Mouse (Mus musculus): ENCODE measurements at regions not wholly inside any gene's neighbourhood (a gene's known extent, or its start where the extent isn't known, plus 50 kb on each side); places are given as distances from the start of the nearest gene placed in this dataset.
A peak's percentile ranks its signal among the peaks of the same experiment; 100 is the strongest.

- ATAC-seq (replicated peaks; ENCODE audit: insufficient number of reproducible peaks, low FRiP score, low TSS enrichment, low read depth) (no peak), DNase-seq (ENCODE audit: low spot score) (no peak)
- Histone ChIP-seq H3K9ac (replicated peaks; ENCODE audit: low read length) (no peak overlapping the region), H3K4me2 (ENCODE audit: low read depth, low read length) (no peak overlapping the region), H3K4me1 (ENCODE audit: control insufficient read depth, insufficient read depth, low read length) (no peaks in the 10 kb centered on the region), H3K27me3 (ENCODE audit: control insufficient read depth, insufficient read depth, low read length) (no peaks in the 10 kb centered on the region), H3K36me3 (replicated peaks; ENCODE audit: control insufficient read depth, insufficient read depth, low read depth, low read length) (no peaks in the 10 kb centered on the region), H3K27ac (replicated peaks; ENCODE audit: low read depth, low read length) (no peak overlapping the region), H3K9me3 (replicated peaks; ENCODE audit: control insufficient read depth, low read length) (no peaks in the 10 kb centered on the region), H3K4me3 (ENCODE audit: low read depth, low read length) (no peak overlapping the region)
- WGBS: 73% methylated on average over 3 of the region's 3 CpGs
These were observed 451.9 kb downstream of the Ate1 start for GRCm38 (mm10) chr7:130068316-130068715.

- H3K4me3 ChIP-seq (ENCODE audit: low read depth, low read length): no peak overlapping the region; the same call in 1 of the 2 replicates
- H3K4me2 ChIP-seq (ENCODE audit: low read depth, low read length): peak overlapping the region; percentile 34; the same call in 1 of the 2 replicates
- H3K36me3 ChIP-seq (replicated peaks; ENCODE audit: control insufficient read depth, insufficient read depth, low read depth, low read length): no peaks in the 10 kb centered on the region
- WGBS: 45% methylated on average over 11 of the region's 11 CpGs
- H3K4me1 ChIP-seq (ENCODE audit: control insufficient read depth, insufficient read depth, low read length): peaks cover 6% of the 10 kb centered on the region; the same call in 1 of the 2 replicates
- ATAC-seq (replicated peaks; ENCODE audit: insufficient number of reproducible peaks, low FRiP score, low TSS enrichment, low read depth): no peak
- no peaks in the 10 kb centered on the region for H3K27me3 ChIP-seq (ENCODE audit: control insufficient read depth, insufficient read depth, low read length)
- H3K9me3 ChIP-seq (replicated peaks; ENCODE audit: control insufficient read depth, low read length): no peaks in the 10 kb centered on the region
- no peak overlapping the region for H3K9ac ChIP-seq (replicated peaks; ENCODE audit: low read length)
- no peak for DNase-seq (ENCODE audit: low spot score)
- peak overlapping the region; percentile 7 for H3K27ac ChIP-seq (replicated peaks; ENCODE audit: low read depth, low read length)
These were observed 446.8 kb downstream of the Ate1 start for GRCm38 (mm10) chr7:130073388-130073787.

GRCm38 (mm10) chr7:130073890-130074819, 446.0 kb downstream of the Ate1 start:
- H3K9me3 ChIP-seq (replicated peaks; ENCODE audit: control insufficient read depth, low read length): no peaks in the 10 kb centered on the region
- peaks cover 6% of the 10 kb centered on the region; the same call in 1 of the 2 replicates for H3K4me1 ChIP-seq (ENCODE audit: control insufficient read depth, insufficient read depth, low read length)
- H3K27me3 ChIP-seq (ENCODE audit: control insufficient read depth, insufficient read depth, low read length): no peaks in the 10 kb centered on the region
- H3K36me3 ChIP-seq (replicated peaks; ENCODE audit: control insufficient read depth, insufficient read depth, low read depth, low read length): no peaks in the 10 kb centered on the region
- 10% methylated on average over 27 of the region's 27 CpGs for WGBS
- H3K4me3 ChIP-seq (ENCODE audit: low read depth, low read length): peak overlapping the region; percentile 9; the same call in 1 of the 2 replicates
- peak overlapping the region; percentile 34 for H3K4me2 ChIP-seq (ENCODE audit: low read depth, low read length)
- peak overlapping the region; percentile 66; the same call in 1 of the 2 replicates for H3K27ac ChIP-seq (replicated peaks; ENCODE audit: low read depth, low read length)
- ATAC-seq (replicated peaks; ENCODE audit: insufficient number of reproducible peaks, low FRiP score, low TSS enrichment, low read depth) (peak; percentile 44; the same call in 1 of the 2 replicates), DNase-seq (ENCODE audit: low spot score) (peak; percentile 87)
- H3K9ac ChIP-seq (replicated peaks; ENCODE audit: low read length): peak overlapping the region; percentile 35; the same call in 1 of the 2 replicates

GRCm38 (mm10) chr7:130082662-130083061, 437.5 kb downstream of the Ate1 start:
- Histone ChIP-seq H3K9ac (replicated peaks; ENCODE audit: low read length) (no peak overlapping the region), H3K27ac (replicated peaks; ENCODE audit: low read depth, low read length) (no peak overlapping the region), H3K27me3 (ENCODE audit: control insufficient read depth, insufficient read depth, low read length) (no peaks in the 10 kb centered on the region), H3K36me3 (replicated peaks; ENCODE audit: control insufficient read depth, insufficient read depth, low read depth, low read length) (no peaks in the 10 kb centered on the region), H3K9me3 (replicated peaks; ENCODE audit: control insufficient read depth, low read length) (no peaks in the 10 kb centered on the region), H3K4me1 (ENCODE audit: control insufficient read depth, insufficient read depth, low read length) (0 out of 2 replicates have a peak, but pooled peaks cover 2% of the 10 kb centered on the region), H3K4me2 (ENCODE audit: low read depth, low read length) (no peak overlapping the region), H3K4me3 (ENCODE audit: low read depth, low read length) (no peak overlapping the region)
- DNase-seq (ENCODE audit: low spot score) (peak; percentile 51), ATAC-seq (replicated peaks; ENCODE audit: insufficient number of reproducible peaks, low FRiP score, low TSS enrichment, low read depth) (no peak)
- 79% methylated on average over 4 of the region's 4 CpGs for WGBS

- DNase-seq (ENCODE audit: low spot score): no peak
- Histone ChIP-seq H3K9me3 (replicated peaks; ENCODE audit: control insufficient read depth, low read length) (no peaks in the 10 kb centered on the region), H3K27ac (replicated peaks; ENCODE audit: low read depth, low read length) (no peak overlapping the region), H3K4me1 (ENCODE audit: control insufficient read depth, insufficient read depth, low read length) (0 out of 2 replicates have a peak, but pooled peaks cover 2% of the 10 kb centered on the region), H3K4me3 (ENCODE audit: low read depth, low read length) (no peak overlapping the region), H3K27me3 (ENCODE audit: control insufficient read depth, insufficient read depth, low read length) (no peaks in the 10 kb centered on the region), H3K4me2 (ENCODE audit: low read depth, low read length) (no peak overlapping the region), H3K9ac (replicated peaks; ENCODE audit: low read length) (no peak overlapping the region), H3K36me3 (replicated peaks; ENCODE audit: control insufficient read depth, insufficient read depth, low read depth, low read length) (no peaks in the 10 kb centered on the region)
- no peak for ATAC-seq (replicated peaks; ENCODE audit: insufficient number of reproducible peaks, low FRiP score, low TSS enrichment, low read depth)
These were observed 434.5 kb downstream of the Ate1 start for GRCm38 (mm10) chr7:130085706-130086105.

GRCm38 (mm10) chr7:130089896-130090610, 430.1 kb downstream of the Ate1 start:
- H3K27me3 ChIP-seq (ENCODE audit: control insufficient read depth, insufficient read depth, low read length): no peaks in the 10 kb centered on the region
- H3K4me1 ChIP-seq (ENCODE audit: control insufficient read depth, insufficient read depth, low read length): no peaks in the 10 kb centered on the region
- no peak overlapping the region for H3K4me2 ChIP-seq (ENCODE audit: low read depth, low read length)
- DNase-seq (ENCODE audit: low spot score): no peak
- no peaks in the 10 kb centered on the region for H3K36me3 ChIP-seq (replicated peaks; ENCODE audit: control insufficient read depth, insufficient read depth, low read depth, low read length)
- H3K27ac ChIP-seq (replicated peaks; ENCODE audit: low read depth, low read length): no peak overlapping the region
- ATAC-seq (replicated peaks; ENCODE audit: insufficient number of reproducible peaks, low FRiP score, low TSS enrichment, low read depth): no peak
- H3K9me3 ChIP-seq (replicated peaks; ENCODE audit: control insufficient read depth, low read length): no peaks in the 10 kb centered on the region
- no peak overlapping the region for H3K9ac ChIP-seq (replicated peaks; ENCODE audit: low read length)
- H3K4me3 ChIP-seq (ENCODE audit: low read depth, low read length): no peak overlapping the region
- 90% methylated on average over 8 of the region's 8 CpGs for WGBS

GRCm38 (mm10) chr7:130091942-130092341, 428.2 kb downstream of the Ate1 start:
- Histone ChIP-seq H3K9me3 (replicated peaks; ENCODE audit: control insufficient read depth, low read length) (no peaks in the 10 kb centered on the region), H3K4me3 (ENCODE audit: low read depth, low read length) (no peak overlapping the region), H3K9ac (replicated peaks; ENCODE audit: low read length) (no peak overlapping the region), H3K27ac (replicated peaks; ENCODE audit: low read depth, low read length) (no peak overlapping the region), H3K36me3 (replicated peaks; ENCODE audit: control insufficient read depth, insufficient read depth, low read depth, low read length) (no peaks in the 10 kb centered on the region), H3K27me3 (ENCODE audit: control insufficient read depth, insufficient read depth, low read length) (no peaks in the 10 kb centered on the region), H3K4me1 (ENCODE audit: control insufficient read depth, insufficient read depth, low read length) (no peaks in the 10 kb centered on the region), H3K4me2 (ENCODE audit: low read depth, low read length) (no peak overlapping the region)
- ATAC-seq (replicated peaks; ENCODE audit: insufficient number of reproducible peaks, low FRiP score, low TSS enrichment, low read depth): no peak
- WGBS: 43% methylated on average over 3 of the region's 3 CpGs
- DNase-seq (ENCODE audit: low spot score): no peak

GRCm38 (mm10) chr7:130095141-130095540, 425.0 kb downstream of the Ate1 start:
- DNase-seq (ENCODE audit: low spot score) (no peak), ATAC-seq (replicated peaks; ENCODE audit: insufficient number of reproducible peaks, low FRiP score, low TSS enrichment, low read depth) (no peak)
- H3K27me3 ChIP-seq (ENCODE audit: control insufficient read depth, insufficient read depth, low read length): no peaks in the 10 kb centered on the region
- 73% methylated on average over 4 of the region's 4 CpGs for whole genome bisulfite sequencing
- H3K27ac ChIP-seq (replicated peaks; ENCODE audit: low read depth, low read length): no peak overlapping the region
- H3K9me3 ChIP-seq (replicated peaks; ENCODE audit: control insufficient read depth, low read length): no peaks in the 10 kb centered on the region
- no peak overlapping the region for H3K9ac ChIP-seq (replicated peaks; ENCODE audit: low read length)
- H3K4me3 ChIP-seq (ENCODE audit: low read depth, low read length): no peak overlapping the region
- no peaks in the 10 kb centered on the region for H3K36me3 ChIP-seq (replicated peaks; ENCODE audit: control insufficient read depth, insufficient read depth, low read depth, low read length)
- no peaks in the 10 kb centered on the region for H3K4me1 ChIP-seq (ENCODE audit: control insufficient read depth, insufficient read depth, low read length)
- H3K4me2 ChIP-seq (ENCODE audit: low read depth, low read length): no peak overlapping the region
